Mouse (Mus musculus) ES-E14 (cell line): Measurements from ENCODE around the gene Tnfaip6.

Experiments used
- CHD2 ChIP-seq: IDR thresholded peaks from 2 replicates; pipeline ENCODE4 v1.6.1; 2014; ENCODE audit warnings: mild to moderate bottlenecking, low read depth, low read length, inconsistent platforms
- HCFC1 ChIP-seq: IDR thresholded peaks from 2 replicates; pipeline ENCODE4 v1.6.1; 2012; ENCODE audit warnings: low read length, inconsistent platforms, borderline replicate concordance; ENCODE audit not compliant: insufficient read depth
- MAFK ChIP-seq: IDR thresholded peaks from 2 replicates; pipeline ENCODE4 v1.6.1; 2014; ENCODE audit warnings: mild to moderate bottlenecking, low read depth, low read length, inconsistent platforms; ENCODE audit not compliant: insufficient read depth
- ZC3H11A ChIP-seq: IDR thresholded peaks from 2 replicates; pipeline ENCODE4 v1.6.1; 2012; ENCODE audit warnings: low read depth, mild to moderate bottlenecking, inconsistent platforms, low read length, borderline replicate concordance
- ZNF384 ChIP-seq: IDR thresholded peaks from 2 replicates; pipeline ENCODE4 v1.6.1; 2012; ENCODE audit warnings: low read depth, low read length, inconsistent platforms

DNA sequence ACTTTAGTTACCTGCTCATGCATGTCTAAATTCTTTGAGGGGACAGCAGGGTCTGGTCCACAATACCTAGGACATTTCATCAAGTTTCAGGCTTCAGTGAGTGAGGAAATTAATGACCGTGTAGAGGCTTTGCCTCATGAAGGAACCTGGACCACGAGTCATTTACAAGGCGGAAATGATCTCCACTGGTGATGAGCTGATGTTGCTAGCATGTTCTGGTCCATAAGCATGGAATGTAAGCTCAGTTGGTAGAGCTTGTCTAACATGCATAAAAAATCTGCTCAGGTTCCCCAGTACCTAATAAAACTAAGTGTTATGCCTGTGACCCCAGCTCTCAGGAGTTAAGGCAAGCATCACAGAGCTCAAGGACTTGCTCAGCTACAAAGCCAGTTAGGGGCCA, 4.3 kb downstream of the Tnfaip6 start:
- TF ChIP-seq ZNF384 (no peak), HCFC1 (no peak), CHD2 (no peak), MAFK (no peak), ZC3H11A (no peak)
